Mouse (Mus musculus) testis, adult 2 months (tissue): ENCODE results near the gene Lrrc9.

Experiments
- CTCF ChIP-seq: fragments of 200-500 bp; IDR thresholded peaks from 2 replicates; pipeline ENCODE4 v1.5.1; 2012; ENCODE audit warnings: low read depth, mild to moderate bottlenecking, inconsistent platforms, low read length, moderate library complexity; ENCODE audit not compliant: control insufficient read depth, insufficient read depth, insufficient replicate concordance
- POLR2A ChIP-seq: fragments of 200-500 bp; IDR thresholded peaks from 2 replicates; pipeline ENCODE4 v1.6.1; 2012; ENCODE audit warnings: low read depth, mild to moderate bottlenecking, inconsistent platforms, low read length, moderate library complexity; ENCODE audit not compliant: control insufficient read depth

DNA sequence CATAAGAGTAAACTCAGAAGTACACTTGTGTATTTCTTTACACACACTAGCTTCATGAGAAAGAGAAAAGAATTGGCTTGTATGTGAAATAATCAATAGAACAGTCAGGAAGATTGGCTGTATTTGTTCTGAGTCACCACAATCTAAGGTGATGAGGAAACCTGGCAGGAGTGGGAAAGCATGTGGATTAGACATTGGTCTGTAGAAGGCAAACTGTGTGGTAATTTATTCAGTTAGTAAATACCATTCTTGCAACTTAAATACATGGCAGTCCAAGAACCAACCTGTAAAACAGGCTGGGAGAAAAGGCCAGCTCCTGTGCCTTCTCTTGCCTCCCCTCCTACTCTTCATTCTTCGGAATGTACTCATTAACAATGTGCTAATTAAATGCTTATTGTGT, 25.6 kb downstream of the Lrrc9 start:
- TF ChIP-seq CTCF = no peak
- no peak for TF ChIP-seq POLR2A
